Mouse (Mus musculus) spleen, adult 18-20 months (tissue): Measurements from ENCODE around the gene Ankk1.

ENCODE experiments used
- DNase-seq, 2 experiments: peaks; one replicate each; pipeline ENCODE4 v3.0.0; 2022; ENCODE audit warnings: mixed read lengths in 2 of 2

Gene Ankk1

DNA sequence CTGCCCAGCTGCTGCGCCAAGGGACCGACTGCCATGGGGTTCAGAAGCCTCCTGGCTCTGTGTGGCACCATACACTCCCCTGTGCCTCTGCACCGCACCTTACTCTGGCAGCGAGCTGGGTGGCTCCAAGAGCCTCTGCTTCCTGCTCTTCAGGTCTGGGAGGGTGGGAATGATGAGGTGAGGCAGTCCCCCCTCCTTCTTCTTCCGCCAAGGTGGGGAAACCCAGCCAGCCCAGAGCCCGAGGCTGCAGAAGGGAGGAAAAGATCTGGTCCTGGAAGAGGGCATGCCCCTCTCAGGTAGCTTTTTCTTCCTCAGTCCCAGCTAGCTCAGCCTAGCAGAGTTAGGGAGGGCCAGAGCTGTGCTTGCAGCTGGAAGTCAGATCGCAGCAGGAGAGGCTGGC lies at the start of gene Ankk1:
TSS of gene Ankk1 (minus strand) at position 101 of the 400 bp plus-strand sequence.
- DNase-seq = no peak

DNA sequence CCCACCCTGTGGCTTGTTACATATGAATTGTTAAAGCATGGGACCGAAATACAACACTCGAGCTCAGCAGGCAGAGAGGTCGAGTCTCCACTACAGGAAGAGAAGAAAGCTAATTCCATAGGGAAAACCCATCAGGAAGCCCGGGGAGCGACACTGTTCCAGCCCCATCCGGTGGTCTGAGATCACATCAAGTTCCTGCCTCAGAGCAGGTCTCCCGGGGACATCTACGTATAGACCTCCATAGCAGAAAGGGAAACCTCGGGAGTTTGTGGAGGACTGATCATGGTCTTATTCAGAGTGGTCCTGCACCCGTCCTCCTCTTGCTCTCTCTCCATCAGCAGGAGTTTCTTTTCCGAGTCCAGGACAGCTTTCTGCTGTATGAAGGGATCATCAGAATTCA lies 45.3 kb upstream of the Ankk1 start:
- no peak for DNase-seq

DNA sequence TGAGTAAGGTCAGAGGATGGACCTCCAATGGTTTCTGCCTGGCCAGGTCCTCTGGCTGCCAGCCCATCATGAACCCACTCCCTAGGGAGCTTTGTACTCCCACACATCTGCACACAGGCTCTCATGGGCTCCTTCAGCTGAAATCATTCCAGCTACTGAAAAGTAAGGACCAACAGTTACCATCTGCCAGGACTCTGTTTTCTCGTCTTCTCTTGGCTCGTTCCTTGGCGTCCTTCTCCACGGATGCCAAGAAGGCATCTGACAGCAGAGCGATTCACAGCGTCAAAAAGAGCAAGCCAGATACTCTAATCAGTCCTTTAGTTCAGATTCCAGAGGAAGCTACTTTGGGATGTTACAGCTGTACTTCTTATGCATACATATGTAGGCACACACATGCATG lies 44.1 kb upstream of the Ankk1 start:
- no peak for DNase-seq

DNA sequence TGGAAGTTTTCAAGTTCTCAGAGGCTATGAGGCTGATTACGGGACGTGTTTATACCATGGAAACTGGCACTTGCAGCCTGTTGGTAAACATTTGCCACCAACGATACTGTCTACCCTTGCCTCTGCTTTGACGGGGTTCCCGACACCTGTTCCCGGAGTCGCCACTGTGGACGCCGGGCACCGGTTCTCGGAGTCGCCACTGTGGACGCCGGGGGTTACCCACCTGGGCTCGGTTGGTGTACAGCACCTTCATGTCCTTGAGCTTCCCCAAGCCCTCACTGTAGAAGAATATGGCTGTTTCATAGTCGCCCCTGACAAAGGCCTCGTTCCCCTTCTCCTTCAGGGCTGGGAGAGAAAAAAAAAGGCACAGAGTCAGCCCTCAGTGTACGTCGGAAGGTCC lies 43.2 kb upstream of the Ankk1 start:
- no peak for DNase-seq

DNA sequence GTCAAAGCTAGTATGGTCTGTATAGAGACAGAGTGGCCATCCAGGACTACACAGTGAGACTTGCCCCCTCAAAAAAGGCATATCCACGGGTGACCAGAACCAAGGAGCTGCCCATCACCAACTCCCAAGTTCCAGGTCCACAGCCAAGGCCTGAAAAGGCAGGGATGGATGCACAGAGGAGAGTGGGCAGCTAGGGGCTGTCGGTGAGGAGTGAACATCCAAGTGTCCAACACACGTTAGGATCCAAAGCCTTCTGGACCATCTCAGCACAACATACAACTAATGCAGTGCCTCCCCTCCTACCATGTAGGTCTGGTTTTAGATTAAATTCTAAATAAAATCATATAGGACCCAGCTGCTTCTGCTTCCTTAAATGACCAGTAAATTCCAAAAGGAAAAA lies 29.3 kb upstream of the Ankk1 start:
- no peak for DNase-seq

DNA sequence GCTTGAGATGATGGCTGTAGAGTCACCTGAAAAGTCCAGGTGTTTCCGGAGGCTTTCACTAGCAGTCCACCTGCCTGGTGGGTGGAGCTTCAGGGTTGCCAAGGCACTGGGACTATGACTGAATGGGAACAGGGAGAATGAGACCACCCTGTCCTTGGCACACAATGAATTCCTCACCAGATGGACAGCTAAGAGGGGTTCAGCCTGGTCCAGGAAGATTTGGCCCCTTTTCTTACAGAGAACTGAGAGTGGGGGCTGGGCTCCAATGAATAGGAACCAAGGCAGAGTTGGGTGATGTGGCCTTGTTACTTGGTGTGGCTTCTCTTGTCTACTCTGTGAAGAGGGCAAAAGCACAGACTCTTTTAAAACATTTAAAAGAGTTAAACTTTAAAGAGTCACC lies 25.6 kb upstream of the Ankk1 start:
- no peak for DNase-seq

DNA sequence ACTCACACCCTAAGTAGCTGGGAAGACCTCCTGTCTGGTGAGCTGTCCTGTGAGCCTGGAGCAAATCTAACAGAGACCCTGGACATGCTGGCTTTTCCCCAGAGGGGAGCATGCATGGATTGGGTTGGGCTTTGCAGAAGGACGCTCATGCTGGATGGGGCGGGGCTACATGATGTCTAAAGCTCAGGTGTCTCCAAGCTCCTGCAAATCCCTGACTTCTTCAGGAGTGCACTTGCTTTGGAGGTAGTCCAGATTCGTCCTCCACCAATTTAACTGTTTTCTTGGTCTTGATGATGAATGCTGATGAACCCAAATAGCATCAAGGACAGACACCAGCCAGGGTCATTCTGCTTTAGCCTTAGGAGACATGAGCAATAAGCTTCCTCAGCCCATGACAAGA lies 23.7 kb upstream of the Ankk1 start:
- DNase-seq = no peak

DNA sequence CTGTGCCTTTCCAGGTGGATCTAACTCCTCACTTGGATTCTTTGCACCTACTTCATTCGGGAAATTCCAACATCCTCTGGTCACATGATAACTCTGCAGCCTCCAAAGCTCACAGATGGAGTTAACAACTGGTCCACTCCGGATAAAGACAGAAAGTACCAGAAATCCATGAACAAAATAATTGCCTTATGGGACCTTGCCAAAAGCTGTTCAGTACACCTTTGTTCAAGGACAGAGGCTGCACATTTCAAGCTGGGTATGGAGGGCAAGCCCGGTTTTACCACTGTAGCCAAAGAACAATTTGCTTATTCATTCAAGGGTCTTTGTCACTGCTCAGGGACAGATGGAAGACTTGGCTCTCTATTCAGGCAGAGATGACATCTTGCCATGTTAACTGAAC lies 15.8 kb upstream of the Ankk1 start:
- no peak for DNase-seq

DNA sequence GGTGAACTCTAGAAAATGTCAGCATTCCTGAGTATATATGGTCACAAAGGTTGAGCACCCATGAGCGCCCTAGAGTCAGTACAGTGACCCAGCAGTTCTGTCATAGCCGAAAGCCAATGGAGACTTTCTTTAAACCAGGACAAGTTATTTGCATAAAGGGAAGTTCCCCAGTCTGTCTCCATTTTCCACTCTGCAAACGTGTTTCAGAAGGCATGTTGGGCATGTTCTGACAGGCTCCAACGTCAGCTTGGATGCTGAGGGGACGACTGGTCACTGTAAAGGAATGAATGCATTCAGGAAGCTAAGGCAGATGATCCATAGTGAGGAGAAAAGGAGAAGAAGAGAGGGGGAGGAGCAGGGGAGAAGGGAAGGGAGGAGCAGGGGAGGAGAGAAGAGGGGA lies 657 bp upstream of the Ankk1 start:
- DNase-seq = no peak

DNA sequence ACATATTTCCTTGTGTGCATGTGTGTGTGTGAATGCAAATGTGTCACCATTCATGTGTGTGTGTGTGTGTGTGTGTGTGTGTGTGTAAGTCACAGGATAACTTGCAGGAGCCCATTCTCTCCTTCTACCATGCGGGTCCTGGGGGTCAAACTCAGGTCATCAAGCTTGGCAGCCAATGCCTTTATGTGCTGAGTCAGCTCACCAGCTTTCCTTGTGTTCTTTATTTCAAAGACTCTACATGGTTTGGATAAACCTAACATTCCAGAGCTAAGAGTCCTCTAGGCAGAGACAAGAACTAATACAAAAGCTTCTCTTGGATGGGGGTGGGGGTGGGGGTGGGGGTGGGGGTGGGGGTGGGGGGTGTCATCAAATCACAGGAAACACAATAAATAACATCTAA lies 1.2 kb downstream of the Ankk1 start:
- no peak for DNase-seq

DNA sequence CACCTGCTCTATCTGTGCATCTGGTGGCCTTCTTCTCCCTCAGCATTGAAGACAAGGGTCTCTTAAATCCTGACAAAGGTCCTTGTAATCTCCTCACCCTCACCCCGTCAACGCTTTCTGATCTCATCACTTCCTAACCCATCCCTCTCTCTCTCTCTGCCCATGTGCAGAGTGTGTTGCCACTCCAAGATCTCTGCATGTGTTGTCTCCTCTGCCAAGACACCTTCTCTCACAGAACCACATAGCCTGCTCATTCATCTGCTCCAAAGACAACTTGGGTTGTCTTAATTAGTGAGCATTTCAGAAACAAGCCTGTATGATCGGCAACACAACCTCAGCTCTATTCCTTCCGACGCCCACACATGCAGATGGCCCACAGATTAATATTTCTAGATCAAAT lies 3.0 kb downstream of the Ankk1 start:
- no peak for DNase-seq

DNA sequence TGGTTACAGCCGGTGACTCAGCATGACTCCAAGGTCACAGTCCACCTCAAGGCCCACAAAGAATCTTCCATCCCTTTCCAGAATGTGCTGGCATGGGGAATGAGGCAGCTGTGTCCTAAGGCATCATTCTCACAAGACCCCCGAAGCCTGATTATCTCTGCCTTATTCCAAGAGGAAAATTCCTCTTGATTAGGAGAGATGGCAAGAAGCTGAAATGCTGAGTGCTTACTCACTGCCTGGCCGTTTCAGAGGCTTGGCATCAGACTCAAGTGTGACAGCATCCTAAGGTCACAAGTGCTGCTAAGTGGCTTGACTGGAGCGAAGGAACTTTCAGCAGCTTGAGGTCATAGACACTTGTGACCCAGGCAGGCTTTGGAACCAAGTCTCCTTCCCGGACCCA lies 16.2 kb downstream of the Ankk1 start:
- no peak for DNase-seq

DNA sequence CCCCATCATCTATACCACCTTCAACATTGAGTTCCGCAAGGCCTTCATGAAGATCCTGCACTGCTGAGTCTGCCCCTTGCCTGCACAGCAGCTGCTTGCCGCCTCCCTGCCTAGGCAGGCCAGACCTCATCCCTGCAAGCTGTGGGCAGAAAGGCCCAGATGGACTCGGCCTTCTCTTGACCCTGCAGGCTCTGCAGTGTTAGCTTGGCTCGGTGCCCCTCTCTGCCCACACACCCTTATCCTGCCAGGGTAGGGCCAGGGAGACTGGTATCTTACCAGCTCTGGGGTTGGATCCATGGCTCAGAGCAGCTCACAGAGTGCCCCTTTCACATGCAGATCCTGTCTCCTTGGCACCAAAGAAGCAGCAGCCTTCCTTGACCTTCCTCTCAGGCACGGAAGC lies 19.8 kb downstream of the Ankk1 start:
- no peak for DNase-seq

DNA sequence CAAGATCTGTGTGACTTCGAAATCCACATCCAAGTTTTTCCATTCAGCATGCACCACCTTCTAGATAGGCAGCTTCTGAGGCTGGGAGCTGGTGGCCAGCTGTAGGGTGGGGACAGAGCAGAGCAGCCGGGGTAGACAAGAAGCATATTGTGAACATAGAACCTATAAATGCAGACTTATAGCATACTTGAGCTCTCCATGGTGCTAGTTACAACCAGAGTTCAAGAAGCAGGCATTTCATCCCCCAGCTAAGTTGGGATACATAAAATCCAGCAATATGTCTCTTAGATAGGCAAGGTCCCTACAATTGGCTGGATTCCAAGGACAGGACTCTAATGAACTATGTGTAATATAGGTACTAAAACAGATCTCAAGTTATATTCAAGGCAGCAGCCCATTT lies 23.1 kb downstream of the Ankk1 start:
- no peak for DNase-seq

DNA sequence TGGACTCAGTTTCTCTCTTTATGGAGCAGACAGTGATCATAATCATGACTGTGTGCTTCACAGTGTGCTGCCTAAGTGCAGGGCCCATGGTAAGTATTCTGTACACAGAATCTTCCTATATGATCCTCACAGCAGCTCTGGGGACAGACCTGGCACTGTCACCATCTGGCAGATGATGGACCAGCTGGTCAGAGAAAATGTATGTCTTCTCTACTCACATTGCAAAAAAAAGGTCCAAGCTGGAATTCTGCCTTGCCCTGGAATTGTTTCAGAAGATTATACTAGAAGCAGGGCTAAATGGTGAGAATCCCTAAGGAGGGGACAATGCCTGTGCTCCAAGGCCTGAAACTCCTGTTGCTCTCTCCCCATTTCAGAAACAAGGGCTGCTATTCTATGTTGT lies 30.8 kb downstream of the Ankk1 start:
- DNase-seq = no peak

DNA sequence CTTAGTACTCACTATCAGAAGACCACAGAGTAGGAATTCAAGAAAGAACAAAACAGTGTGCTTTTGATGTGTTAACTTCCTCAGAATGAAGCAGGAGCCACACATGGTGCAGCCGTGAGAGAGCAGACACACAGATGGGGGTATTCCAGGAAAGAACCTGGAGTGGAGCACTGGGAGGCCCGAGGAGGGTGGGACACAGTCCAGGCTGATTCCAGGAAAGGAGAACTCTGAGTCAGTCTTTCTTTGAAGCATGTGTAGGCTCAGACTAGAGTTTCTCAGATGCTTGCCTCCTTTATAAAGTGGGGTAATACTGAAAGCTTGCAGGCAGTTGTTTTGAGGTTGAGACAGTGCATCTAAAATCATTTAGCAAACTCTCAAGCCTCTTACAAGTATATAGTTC lies 34.6 kb downstream of the Ankk1 start:
- DNase-seq = no peak

DNA sequence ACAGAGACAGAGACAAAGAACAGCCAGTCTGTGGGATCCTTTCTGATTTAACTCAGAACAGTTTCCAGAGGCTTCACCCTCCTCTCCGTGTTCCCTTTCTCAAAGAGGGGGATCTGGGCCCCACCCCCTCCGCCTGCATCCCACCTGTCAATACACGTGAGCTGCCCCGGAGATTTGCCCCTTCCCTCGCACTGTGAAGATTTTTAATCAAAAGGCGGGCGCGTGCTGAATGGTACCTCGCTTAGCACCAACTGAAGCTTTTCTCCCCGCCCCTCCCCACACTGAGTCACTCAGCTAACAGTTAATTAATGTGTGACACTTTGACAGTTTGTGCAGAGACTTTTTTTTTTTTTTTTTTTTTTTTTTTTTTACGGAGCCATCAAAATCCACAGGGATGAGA lies 40.7 kb downstream of the Ankk1 start:
- DNase-seq = no peak

DNA sequence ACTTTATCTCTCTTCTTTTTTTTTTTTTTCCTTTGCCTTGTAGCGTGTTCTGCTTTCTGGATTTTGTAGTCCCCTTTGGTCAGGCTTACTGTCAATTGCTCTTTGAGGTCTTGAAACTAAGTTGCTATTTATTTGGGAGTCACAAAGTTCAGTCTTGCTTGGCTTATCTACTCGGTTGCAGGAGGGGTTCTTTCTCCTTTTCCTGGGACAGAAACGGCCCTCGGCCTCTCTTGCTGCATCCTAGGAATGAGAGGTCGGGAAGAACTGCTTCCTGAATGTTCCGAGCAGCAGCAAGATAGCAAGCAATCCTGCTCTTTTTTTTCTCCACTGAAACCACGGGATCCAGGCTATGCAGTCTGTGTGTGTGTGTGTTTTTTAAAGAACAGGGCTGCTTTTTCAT lies 41.5 kb downstream of the Ankk1 start:
- no peak for DNase-seq

DNA sequence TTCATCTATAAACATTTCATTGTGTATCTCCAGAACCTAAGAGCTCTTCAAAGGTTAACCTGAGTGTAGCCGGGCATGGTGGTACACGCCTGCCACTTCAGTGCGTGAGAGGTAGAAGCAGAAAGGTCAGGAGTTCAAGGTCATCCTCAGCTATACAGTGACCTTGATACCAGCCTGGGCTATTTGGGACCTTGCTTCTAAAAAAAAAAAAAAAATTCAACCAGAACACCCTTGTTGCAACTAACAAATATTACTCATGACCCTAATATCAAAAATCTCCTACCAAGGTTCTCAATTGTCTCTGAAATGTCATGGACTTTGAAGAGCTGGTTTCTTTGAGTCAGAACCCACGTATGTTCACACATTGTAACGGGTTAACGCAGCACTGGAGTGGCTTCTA lies 42.0 kb downstream of the Ankk1 start:
- no peak for DNase-seq

DNA sequence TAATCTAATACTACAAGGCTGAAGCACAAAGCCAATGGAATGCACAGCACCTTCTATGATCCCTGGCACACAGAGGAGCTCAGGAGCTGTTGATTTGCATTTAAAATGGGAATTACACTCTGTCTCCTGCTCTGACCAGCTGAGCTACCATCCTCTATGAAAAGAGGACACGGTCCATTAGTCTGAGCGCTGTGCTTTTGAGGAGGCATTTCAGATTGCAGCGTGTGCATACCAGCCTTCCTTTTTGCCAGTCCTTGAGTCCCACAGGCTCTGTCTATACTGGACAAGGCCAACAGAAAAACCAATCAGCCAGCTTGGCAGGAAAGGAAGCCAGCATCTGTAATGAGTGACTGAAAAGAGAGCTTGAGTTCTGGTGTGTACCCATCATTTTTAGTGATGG lies 42.8 kb downstream of the Ankk1 start:
- no peak for DNase-seq

DNA sequence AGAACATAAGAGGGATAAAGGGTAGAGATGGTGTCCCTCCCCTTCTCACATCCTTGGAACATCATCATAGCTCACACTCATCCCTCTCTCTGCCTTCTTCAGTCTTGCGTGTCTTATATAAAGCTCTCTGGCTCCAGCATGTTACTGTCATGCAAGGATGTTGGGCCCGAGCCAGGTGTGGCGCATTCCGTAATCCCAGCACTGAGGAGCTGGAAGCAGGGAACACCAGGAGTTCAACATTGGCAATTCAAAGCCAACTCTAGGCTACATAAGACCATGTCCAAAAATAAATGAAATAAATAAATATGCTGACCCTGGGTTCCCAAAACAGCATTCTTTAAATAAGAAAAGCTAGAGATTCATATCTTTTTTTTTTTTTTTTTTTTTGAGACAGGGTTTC lies 46.9 kb downstream of the Ankk1 start:
- DNase-seq = no peak

DNA sequence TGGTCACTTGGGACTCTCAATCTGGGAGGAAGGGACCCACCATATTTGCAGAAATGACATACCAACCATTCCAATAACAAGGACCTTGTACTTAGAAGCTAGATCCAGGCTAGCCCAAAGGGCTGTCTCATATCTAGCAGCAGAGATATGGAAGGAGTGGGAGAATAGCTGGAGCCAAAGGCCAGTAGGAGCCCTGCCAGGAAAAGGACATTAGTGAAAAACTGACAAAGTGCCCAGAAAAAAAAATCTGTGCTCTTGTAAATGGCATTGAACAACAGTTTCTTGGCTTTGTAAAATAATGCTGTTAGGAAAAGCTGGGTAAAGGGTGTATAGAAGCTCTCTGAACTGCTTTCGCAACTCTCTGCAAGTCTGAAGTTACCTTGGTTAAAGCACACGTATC lies 52.9 kb downstream of the Ankk1 start:
- no peak for DNase-seq

DNA sequence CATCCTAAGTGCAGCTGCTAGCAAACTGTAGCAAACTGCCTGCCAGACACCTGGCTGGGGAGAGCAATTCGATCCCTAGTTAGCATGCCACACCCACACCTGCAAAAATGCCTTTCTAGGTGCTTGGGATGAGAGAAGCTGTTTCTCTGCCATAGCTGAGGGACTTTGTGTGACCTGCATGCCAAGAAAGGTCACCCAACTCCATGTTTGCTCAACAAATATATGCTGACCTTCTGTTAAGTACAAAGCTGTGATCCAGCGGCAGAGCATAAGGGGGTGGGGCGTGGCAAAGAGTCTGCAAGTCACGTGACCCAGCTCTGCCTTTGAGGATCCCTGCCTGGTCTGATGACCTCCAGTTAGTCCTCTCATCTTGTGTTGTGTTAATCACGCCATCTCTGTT lies 61.1 kb downstream of the Ankk1 start:
- no peak for DNase-seq
